Mouse (Mus musculus) cerebellum, adult 8-10 months (tissue): ENCODE results near the gene Agps.

ENCODE experiments used
- DNase-seq: peaks from one replicate; pipeline ENCODE4 v3.0.0; 2022

Gene Agps

DNA sequence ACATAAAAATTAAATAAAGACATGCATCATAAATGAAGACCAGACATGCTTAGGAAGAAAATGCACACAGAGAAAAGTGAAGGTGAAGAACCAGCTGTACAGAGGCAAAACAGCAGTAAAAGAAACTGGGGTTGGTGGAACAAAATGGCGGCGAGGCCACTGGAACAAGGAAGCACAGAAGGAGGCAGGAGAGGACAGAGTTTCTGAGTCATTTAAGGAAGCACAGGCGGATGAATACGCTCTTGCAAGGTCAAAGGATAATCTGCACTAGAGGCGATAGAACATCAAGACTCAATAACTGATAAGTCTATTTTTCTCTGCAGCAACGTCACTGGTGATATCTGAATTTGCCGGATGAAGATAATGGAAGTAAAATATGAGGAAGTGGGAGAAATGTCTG is 1.7 kb upstream of the Agps start:
- DNase-seq: no peak

DNA sequence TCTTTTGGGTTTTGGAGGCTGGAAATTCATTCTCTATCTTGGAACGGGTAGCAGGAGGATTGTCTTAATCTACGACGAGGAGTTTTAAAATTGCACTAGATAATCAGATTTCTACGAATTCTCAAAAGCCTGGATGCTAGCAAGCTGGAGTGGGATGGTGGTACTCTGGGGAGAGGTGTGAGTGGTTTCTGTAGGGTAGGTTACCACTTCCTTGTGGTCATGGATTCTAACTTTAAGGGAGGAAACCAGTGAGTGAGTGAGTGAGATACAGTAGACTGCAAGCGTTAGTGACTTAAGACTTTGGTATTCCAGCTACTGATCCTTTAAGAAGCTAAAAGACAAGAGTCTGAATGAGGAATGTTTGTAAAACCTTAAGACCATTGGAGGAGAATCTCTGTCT is 804 bp downstream of the Agps start:
- DNase-seq: no peak

DNA sequence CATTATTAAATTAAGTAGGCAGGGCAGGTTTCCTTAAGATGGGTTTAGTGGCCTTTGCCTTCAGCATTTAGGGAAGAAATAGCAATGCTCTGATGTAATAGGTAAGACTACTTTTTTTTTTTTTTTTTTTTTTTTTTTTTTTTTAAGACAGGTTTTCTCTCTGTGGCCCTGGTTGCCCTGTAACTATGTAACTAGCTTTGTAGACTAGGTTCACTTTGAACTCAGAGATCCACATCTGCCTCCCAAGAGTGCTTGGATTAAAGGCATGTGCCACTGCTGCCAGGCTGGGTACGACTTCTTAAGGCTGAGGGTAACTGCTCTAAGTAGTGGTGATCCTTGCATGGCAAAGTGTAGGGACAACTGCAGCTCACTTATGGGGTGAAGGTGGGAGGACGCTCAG is 2.5 kb downstream of the Agps start:
- no peak for DNase-seq

DNA sequence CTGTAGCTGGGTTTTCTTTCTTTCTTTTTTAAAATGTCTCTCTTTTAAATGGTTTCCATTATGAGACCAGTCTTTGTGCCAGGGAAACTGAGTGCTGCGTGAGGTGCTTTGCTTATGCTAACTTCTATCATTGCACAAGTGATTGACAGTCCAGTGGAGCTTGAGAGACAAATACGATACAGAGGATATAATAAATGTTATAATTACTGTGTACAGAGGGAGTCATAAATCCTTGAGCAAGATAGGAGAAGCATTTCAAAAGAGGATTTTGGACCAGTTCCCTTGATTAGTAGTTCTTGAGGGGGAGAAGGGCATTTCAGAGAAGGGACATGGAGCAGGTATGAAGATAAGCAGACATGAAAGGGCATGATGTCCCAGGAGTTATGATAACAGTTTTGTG is 10.3 kb downstream of the Agps start:
- DNase-seq: no peak

DNA sequence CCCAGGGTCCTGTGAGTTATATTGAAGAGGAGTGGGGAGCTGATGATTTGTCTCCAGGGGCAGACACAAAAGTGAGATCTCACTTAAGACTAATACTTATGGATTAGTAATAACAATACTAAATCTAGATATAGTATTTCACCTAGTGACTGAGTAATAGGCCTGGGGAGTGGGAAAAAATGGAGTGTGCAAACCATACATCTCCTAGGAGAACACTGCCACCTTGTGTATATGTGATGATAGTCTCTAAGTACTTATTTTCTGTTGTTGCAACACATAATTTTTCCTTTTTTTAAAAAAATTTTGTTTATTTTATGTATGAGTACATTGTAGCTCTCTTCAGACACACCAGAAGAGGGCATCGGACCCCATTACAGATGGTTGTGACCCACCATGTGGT is 15.7 kb downstream of the Agps start:
- DNase-seq: no peak

DNA sequence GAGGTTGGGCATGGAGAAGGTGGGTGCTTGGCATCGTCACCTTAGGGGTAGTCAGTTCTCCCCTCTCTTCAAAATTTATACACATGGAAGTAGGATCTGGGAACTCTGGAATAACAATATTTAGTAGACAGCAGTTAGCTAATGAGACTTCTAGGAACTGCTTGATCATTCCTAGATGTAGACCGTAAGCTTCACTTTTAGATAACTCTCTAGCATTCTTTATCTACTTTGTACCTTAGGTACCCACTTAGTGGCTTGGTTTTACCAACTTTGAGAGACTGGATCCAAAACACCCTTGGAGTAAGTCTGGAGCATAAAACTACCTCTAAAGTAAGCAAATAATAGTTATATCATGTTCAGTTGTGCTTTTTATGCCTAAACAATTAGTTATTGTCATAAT is 20.5 kb downstream of the Agps start:
- DNase-seq: no peak

DNA sequence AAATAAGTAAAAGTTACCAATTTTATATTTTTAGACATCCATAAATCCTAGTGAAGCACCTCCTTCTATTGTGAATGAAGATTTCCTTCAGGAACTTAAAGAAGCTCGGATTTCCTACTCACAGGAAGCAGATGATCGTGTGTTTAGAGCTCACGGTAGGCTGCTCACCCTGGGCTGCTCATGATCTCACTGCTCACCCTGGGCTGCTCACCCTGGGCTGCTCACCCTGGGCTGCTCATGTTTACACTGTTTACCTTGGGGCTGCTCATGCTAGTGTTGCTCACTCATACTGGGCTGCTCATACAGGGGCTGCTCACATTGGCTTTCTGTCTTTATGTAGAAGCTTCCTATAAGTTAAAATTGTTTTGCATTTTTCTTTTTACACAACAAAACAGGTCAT is 22.2 kb downstream of the Agps start:
- no peak for DNase-seq

DNA sequence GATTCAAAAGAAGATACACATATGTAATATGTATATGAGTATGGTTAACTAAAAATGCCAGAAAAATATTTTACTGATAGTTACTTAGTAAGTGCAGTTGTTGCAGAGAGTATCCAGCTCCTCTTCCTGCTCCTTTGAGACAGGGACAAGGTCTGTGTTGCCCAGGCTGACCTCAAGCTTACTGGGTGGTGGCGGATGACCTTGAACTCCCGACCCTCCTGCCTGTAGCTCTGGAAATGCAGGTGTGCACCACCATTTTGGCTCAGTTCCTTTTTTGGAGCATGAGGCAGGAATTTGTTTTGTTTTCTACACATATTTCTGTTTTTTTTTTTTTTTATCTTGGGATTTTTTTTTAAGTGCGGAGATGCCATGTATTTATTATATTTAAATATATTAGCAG is 29.1 kb downstream of the Agps start:
- DNase-seq: no peak

DNA sequence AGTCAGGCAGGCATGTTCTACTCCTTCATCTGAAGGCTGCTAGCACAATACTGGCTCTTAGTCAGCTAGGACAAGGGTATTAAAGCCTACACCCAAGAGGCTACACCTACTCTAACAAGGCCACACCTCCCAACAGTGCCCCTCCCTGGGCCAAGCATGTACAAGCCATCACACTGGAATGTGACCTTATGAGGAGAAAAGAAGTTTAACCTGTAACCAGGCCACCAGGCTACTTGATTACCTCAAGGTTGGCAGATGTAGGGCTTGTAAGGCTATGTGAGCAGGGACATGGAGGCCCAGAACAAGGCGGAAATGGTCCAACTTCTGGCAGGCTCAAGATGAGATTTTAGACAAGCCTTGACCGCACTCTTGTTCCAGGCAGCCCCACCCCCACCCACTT is 37.6 kb downstream of the Agps start:
- DNase-seq: no peak

DNA sequence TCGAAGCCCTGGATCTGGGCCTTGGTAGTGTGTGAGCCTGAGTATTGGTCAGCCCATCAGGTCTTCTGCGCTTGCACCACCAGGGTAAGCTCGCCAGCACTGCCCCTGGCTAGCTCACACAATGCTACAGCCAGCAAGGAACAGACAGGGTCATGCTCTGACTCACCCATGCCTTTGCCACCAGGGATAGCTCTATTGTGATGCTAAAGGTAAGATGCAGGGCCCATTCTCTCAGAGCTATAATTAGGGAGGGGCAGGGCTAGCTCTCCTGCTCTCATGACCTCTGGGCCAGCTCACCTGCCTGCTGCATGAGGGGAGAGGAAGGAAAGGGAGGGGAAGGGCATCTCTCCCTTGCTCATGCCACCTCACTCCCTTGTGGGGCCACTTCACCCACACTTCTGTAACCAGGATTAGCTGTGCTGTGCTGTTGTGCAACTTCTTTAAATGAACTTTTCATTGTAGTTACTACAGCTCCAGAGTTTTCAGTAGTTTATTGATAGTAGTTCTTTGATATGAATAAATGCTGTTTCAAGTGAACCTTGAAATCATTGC is 42.1 kb downstream of the Agps start:
- DNase-seq: no peak

DNA sequence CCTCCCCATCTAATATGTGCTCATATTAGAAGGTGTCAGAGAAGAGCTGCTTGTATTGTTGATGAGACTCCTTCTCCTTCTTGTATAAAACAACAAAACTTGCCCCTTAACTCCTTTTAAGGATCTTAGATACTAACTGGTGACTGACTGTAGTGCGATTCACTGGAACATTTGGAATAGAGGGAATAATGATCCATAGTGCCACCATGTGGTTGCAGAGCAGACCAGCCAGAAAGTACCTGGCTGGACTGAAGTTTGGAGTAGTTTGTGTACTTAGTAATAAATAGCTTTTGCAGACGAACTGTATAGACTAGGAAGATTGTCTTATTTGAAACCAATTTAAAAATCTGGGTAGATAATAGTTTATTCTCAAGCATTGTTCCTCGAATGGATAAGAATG is 47.8 kb downstream of the Agps start:
- no peak for DNase-seq

DNA sequence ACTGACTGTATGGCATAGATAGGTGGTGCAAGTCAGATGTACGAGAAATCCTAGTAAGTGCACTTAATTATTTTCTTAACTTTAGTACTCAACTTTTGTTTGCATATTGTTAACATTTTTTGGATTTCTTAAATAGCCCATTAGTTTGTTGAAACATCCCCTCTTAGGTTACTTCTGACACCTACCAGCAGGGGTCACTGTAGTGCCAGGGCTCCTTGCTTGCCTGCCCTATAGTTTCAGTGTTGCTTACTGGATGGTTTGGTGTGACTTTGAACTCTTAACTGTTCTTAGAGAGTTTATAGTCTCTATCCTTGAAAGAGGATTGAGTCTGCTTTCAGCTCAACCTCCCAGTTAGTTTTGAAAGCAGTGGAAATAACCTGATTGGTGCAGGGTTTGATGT is 51.6 kb downstream of the Agps start:
- peak; percentile 63 for DNase-seq

DNA sequence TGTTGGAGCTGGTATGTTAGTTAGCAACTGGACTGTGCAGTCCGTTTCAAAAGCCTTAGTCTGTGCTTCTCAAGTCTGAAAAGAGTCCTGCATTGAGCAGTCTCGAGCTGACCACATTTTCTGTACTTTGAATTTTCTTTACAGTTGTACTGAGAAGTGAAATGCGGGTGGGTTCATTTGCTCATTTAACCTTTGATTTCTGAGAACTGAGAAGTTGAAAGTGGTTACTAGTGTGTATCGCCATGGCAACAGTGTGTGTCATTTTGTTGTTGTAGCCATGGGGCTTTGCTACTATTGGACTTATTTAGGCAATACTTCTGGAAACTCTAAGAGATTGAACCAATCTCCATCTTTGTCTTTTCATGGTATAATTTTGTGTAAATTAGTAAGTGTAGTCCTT is 60.0 kb downstream of the Agps start:
- DNase-seq: no peak

DNA sequence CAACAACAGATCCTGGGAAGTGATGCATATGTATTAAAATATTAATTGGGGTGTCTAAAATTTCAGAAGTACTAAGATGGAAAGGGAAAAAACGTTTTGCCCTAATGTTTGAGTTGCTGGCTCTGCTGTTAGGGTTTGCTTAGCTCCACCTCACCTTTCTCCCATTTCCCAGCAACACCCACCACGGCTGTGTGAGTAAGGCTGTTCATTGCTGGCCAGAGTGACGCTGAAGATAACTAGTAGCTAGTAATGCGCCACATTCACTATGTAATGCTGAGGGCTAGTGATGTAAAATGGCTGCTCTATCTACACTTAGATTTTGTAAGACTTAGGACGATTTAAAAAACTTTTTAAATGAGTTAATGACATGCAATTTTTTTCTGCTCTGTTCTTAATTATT is 63.7 kb downstream of the Agps start:
- DNase-seq: no peak

DNA sequence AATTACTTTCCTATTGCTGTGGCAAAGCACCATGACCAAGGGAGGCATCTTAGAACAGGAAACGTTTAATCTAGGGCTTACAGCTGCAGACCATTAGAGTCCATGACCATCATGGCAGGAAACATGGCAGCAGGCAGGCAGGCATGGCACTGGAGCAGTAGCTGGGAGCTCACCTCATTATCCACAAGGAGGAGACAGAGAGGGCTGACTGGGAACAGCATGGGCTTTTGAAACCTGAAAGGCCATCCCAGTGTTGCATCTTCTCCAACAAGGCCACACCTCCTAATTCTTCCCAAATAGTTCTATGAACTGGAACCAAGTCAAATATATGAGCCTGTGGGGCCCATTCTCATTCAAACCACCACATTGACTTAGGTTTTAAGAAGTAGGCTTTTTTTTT is 68.3 kb downstream of the Agps start:
- DNase-seq: no peak

DNA sequence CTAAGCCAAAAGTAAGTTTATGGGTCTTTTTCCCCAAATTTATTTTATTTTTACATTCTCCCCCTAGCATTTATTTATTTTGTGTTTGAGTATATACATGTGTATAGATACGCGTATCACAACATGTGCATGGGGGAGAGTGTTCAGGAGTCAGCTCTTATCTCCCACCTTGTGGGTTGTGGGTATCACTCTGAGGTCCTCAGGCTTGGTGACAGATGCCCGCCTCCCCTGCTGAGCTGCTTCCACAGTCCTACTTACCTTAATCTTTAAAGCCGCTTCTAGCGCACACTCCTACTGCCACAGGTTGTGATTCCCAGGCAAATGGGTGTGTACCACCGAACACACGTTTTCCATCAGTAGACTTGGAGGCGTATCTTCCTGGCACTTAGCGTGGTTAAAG is 69.9 kb downstream of the Agps start:
- DNase-seq: no peak

DNA sequence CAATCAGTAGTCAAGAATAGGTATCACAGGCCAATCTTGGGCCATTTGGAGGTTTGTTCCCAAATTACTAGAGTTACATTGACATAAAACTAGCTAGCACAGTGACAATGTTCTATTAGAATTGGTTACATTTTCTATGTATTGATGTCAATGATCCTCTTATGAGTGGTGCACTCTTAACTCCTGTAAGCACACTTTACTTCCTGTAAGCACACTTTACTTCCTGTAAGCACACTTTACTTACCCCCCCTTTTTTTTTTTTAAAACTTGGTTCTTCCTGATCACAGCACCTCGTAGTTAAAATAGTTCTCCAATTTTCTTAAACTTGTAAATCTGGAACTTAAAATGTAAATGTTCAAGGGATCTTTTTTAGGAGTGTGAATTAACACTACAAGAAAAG is 75.2 kb downstream of the Agps start:
- no peak for DNase-seq

DNA sequence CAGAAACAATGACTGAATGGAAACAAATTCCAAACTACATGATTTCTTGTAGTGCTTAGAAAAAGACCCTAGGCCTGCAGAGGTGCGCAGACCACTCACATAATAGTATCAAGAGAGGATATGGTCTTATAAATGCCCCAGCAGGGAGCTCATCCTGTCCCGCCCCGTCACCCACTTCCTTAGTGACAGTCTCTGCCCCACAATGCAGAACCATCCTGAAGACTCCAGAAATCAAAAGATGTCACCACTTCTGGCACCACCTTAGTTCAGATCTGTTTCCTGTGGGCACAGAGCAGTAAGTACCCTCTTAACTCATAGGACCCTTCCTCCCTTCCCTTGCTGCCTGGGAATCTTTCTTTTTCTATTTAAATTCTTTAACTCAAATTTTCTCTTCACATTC is 83.1 kb downstream of the Agps start:
- DNase-seq: no peak

DNA sequence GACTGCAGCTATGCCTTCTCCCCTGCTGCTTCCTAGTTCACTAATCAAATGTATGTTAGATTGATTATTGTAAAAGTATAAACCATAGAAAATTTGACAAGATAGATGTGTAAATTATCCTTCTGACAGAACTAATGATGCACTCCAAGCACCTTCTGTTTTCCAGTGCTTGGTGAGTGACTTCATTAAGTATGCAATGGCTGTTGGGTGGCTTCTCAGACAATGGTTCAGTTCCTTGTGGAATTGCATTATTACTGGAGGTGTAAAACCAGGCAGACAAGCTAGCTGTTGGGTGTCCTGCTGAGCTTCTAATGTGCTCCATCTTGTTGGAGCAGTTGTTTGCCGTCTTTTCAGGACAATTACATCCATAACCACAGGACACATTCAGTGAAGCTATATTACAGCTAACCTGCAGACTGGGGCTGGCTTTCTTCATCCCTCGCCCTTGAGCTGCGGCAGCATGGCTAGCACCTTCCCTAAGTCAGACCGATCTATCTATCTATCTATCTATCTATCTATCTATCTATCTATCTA is 91.9 kb downstream of the Agps start:
- DNase-seq: no peak

DNA sequence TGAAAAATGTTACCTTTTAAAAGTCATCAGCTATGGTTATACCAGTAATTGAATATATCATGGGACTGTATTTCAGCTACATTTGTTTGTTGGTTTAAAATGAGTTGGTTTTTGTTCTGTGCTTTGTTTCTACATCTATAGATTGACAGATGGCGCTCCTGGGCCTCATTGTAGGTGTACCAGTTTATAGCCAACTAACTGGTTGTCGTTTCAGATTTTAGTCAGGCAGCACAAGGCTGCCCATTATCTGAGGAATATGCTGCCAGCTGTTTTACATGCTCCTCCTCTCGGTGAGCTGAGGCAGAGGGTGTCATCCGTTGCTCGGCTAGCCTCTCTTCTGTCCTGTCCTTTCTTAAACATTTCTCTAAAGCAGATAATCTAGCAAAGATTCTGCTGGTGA is 94.1 kb downstream of the Agps start:
- no peak for DNase-seq

DNA sequence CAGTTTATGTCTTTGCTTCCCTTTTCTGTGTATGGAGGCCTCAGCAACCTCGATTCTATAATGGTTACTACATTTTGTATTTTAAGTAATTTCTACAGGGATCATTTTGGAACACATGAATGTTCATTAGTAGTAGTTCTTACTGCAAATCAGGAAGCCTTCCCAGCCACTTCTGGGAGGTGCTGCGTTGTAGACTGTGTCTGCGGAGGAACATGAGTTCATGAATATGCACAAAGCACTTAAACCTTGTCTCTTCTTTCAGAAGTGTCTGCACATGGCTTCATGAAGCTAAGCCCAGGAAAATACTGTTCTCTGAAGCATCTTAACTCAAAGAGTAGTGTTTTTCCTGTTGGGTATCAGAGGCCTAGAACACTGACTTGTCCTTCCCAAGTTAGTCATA is 96.0 kb downstream of the Agps start:
- DNase-seq: no peak

DNA sequence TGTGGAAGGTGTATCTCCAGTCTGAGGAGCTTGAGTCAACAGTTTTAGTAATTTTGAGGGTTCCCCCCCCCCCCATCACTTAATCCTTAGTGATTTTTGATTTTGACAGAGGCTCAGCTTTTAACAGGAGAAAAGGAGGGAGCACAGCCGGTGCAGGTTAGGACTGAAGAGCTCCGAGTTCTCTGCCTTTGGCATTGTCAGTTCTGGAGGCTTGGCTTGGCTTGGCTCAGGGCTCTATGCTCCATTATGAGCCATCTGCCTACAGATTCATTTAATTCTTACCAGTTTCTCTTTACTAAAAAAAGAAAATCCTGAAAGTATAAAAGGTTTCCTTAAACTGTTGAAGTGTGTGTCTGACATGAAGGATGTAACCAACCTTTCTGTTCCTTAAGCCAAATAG is 97.2 kb downstream of the Agps start:
- DNase-seq: peak; percentile 32

DNA sequence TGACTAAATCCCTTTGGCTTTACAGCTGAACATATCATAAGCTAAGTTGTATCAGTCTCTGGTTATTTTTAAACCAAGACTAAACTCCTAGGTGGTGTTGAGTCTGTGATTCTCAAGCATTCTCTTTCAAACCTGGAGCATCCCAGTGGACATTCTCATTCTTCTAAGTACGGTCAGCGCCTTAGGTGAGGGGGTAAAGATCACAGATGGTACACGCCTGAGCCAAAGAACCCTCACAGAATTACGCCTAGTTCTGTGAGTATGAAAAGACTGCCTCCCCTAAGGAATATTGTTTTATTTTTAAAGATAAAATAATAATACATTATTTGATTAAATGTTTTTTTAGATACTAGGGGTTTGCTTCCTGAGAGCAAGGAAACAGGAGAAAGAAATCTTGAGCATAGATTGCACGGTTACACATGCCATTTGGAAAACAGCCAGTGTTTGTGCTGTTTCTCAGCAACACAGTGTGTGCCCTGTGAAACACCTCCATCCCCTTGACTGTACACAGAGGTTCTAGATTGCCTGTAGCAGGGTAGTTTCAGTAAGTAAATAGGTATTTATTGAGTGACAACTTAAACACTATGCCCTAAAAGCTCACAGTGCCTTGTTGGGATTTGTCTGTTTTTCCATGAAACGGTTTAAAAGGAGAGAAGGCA is 97.9 kb downstream of the Agps start:
- DNase-seq: no peak

DNA sequence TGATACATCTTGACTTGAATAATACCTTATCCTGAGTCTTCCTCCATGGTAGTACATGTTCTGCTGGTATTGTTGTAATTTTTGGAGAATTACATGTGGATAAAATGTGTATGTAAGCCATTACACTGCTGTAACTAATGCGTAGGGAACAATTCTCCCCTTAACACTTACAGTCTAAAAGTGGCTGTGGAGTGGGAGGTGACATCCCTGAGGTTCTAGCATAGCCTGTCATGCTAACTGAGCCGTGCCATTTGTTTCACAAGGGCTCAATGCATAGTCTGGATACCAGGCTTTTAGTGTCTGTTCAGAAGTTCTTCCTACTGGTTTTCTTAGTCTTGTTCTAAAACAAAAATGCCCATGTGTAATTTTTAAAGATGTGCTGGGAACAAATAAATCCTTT is 99.0 kb downstream of the Agps start:
- no peak for DNase-seq

DNA sequence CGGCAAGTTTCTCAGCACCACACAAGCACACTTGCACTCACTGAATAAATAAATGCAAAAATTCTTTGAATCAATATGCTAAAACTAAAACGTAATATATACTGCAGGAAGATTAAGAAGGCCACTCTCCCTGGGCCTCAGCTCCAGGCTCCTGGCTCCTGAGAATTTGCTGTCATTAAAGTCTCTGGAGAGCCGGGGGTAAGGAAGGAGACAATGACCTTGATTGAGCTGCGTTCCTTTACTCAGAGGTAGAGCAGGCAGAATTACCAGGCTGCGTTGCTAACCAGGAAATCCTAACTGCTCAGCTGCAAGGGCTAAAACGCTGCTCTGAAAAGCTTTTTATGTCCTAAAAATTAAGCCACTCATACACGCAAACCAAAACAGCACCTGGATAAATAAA is 101.6 kb downstream of the Agps start:
- DNase-seq: no peak
